Mouse (Mus musculus): ENCODE measurements at regions not wholly inside any gene's neighbourhood (a gene's known extent, or its start where the extent isn't known, plus 50 kb on each side); places are given as distances from the start of the nearest gene placed in this dataset.

DNA sequence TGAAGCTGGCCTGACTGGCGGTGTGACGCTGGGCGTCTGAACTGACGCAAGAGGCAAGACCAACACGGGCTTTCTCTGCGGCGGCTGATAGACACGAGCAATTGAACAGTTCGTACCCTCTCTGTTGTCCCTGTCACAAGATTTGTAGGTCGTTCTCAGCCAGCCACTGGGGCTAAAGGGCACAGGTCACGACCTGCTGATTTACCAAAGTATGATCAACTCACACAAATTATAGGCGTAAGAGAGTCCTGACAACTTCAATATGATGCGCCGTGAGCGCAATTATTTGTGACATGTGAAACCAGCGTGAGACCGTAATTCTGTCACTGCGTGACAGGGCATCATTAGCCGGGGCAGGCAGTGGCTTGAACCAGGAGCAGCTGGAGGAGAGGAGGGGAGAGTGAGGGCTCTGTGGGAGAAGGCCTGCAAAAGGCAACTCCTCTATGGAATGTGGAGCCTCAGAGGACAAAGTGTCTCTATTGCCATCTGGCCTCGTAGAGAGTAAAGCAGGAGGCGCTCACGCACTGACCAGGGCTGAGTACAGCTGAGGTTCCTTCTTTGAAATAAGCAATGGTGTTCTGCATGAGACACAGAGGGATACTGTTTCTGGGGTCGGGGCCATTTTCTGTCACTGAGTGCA is 181.4 kb upstream of the Habp2 start:
- peak; percentile 5 to 7 for DNase-seq

DNA sequence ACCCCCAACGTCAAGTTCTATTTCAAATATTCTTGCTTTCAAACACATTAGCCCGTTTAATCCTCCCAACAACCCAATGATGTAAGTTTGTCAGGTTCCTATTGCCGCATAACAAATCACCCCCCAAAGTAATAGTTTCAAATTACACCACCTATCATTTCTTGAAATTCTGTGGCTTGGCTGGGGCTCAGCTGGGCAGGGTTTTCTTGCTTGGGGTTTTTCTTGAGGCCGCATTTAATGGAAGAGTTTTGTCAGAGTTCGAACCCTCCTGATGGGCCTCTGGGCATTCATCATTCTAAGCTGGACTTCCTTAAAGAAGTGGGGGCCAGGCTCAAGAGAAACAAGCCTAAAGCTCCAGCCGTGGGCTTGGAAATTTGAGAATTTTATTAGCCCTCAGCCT is 178.1 kb upstream of the Habp2 start:
- no peak for DNase-seq

DNA sequence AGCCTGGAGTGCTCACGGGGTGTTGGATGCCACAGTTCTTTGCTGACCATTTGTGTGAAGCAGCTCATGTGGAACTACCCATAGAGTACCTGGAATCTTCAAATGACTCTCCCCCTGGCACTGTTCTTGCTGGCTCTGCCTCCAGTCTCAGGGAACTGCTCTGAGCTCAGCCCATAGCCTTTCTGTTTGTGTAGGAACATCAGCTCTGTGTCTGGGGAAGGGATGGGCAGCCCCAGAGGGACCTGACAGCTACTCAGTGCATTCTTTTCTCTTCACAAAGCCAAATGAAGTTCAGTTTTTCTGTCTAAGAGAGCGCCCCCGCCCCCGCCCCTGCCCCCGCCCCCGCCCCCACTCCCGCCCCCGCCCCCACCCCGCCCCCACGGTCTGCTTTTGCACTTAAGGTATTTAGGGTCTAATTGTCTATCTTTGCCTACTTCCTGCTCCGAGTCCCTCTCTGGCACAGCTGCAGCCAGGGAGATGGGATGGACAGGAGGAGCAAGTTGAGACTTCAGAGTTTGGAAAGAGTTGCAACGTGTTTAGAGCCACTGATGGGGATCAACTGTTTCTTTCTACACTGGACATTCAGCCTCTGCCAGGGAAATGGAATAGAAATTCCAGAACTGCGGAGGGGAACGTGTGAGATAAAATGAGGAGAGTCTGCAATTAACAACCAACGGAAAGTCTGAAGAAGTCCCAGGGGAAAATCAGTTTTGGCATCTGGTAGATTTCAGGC is 171.2 kb upstream of the Habp2 start:
- DNase-seq: no peak

DNA sequence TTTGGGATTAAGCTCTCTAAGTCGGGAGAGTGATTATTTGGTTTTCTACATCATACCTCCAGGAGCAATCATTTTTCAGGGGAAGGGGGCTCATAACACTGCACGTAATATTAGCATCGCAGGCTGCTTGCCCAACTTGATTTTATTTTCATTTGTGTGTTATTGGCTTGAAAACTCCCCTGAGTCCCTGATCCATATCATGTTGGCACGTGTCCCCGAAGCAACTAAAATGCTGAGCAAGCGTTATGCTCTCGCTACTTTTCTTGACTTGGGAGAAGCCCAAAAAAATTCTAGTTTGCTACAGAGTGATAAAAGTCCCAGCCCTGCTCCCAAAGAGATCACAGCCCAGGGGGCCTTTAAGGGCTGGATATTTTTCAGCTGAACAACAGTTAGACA is 170.7 kb upstream of the Habp2 start:
- DNase-seq: no peak

DNA sequence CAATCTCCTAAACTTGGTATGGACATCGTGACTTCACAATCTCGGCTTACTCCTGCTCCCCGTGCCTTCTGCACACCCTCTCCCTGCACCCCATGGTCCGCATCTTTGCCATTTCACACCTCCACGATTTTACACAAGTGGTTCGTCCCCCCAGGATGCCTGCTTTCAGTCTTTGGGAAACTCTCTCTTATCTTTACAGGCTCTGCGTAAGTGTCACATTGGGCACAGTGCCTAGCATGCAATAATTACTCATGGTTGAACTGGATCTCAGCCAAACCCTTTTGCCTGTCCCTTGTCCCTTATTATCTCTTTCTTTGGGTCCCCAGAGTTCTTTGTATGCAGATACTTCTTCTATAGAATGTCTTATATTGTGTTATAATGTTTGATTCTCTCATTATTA is 166.2 kb upstream of the Habp2 start:
- DNase-seq: peak; percentile 13 to 17

DNA sequence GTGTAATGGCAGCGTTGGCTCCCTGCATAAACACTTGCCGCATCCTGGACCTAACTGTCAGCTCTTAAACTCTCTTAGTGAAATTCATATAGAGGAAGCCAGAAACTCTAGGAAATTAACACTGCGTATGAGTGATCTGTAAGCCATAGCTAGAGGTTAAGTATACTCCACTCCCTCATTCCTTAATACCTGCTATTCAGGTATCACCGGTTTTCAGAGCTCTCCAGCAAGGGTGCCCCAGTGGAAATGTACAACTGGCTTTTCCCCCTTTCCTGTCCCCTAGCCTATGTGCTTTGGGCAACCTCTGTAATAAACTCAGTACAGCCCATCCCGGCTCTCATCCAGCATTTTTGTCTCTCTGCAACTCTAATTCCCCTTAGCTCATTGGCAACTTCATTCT is 164.8 kb upstream of the Habp2 start:
- no peak for DNase-seq

DNA sequence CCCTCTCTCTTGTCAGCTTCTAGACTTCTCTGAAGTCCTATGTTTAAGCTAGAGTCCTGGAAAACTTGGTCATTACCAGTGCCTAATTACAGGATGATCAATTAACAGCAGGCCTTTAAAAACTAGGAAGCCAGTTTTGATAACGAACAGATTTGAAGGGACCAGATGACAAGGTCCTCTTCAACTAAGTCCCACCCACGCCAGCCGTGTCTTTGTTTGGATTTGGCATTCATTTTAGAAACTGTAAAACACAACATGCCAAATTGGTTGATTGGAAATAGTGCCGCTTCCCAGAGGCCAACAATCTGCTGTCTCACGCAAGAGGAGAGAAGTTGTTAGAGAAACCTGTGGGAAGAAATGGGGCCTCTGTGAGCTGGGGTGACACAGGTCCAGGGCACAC is 155.4 kb upstream of the Habp2 start:
- no peak for DNase-seq

DNA sequence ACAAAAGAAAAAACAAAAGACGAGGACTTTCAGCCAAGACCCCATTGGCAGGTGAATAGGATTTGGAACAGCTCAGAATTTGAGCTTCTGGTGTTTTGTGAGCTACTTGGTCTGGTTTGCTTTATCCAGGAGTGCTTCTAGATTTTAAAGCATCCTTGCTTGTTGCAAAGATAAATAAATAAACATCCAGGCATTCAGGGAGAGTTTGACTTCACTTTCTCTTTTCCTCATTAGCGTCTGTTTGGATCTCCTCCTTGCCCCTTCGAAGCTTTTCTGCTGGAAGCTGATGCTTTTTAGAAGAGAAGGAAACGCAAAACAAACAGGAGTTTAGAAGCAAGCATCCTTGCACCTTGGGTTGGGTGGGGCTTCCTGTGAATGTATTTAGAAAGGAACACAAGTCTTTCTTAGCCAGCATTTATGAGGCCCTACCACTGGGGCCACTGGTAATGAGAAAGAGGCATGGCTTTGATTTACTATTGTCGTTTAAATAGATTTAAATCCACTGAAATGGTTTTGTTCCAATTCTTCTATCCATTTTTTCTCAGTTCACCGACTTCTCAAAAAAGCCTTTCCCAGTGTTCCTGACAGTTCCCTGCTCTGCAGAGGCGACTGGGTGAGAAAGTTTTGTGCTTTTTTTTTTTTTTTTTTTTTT is 153.9 kb upstream of the Habp2 start:
- DNase-seq: no peak

DNA sequence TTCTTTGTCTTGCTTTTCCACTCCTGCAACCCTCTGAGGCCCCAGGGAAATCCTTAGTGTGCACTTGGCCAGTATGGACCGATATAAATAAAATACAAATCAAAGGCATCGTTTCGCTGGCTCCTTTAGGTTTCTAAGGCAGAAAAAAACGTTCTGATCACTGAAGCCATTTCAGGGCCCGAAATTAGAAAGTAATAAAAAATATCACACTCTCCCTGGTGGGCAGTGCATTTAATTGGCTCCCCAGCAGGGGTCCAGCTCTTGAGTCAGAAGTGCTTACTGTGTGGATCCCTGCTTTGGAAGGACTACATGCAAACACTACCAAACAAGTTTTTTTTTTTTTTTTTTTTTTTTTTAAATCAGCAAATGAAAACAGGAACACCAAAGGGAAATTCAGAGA is 153.4 kb upstream of the Habp2 start:
- DNase-seq: peak; percentile 7 to 16

DNA sequence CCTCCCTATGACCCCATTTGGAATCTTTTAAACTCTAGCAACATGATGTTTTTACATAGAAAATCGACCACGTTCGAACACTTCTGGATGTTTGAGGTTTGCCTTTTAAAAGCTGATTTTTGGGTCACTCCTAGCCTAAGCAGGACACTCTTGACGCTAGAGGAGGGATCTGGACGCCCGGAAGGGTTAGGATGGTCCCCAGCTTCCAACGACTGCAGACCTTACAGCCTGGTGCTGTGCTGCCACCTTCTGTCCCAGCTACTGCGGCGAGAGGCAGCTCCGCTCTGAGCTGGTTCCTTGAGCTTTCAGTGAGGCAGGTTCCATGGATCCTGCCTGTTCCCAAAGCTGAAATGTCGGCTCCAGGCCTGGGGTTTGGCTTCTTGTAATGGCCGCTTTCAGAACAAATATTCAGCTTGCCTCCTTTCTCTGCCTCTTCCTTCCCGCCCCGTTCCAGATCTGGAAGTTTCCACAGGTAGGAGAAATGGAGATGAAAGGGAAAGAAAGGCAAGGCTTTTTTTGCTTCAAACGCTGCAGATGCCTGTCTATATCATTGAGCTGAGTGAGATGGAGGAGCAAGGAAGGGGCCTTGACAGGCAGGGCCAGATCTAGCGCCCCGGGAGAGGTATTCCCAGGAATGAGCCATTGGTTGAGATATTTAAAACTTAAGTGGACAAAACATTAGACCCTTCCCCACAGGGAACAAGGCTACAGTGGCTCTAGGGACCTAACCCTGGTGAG is 152.7 kb upstream of the Habp2 start:
- peak; percentile 83 to 85 for DNase-seq

DNA sequence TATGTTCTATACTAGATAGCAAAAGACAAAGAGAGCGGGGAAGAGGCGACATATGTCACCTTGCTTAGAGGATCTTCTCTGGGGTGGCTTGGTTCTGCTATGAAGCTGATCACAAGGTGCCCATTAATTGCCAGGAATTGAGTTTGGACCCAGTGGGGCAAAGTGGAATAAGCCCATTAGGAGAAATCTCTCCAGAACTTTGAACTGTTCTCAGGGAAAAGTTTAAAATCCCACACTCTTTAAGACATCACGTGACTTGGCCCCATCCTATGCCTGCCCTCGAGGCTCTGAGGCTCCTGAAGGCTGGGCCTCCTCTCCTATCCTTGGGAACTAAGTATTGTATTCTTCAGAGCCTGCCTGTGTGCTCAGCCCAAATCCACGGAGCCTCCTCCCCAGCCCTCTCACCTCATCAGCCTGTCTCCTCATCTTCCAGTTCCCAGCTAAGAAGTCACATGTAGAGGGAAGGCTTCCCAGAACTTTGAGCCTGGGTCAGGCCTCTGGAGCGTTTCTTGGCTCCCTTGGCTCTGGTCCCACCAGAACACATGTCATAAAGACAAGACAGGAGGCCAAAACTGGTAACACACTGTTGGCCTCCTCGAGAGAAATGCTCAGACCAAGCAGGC is 151.5 kb upstream of the Habp2 start:
- DNase-seq: peak; percentile 6 to 9

DNA sequence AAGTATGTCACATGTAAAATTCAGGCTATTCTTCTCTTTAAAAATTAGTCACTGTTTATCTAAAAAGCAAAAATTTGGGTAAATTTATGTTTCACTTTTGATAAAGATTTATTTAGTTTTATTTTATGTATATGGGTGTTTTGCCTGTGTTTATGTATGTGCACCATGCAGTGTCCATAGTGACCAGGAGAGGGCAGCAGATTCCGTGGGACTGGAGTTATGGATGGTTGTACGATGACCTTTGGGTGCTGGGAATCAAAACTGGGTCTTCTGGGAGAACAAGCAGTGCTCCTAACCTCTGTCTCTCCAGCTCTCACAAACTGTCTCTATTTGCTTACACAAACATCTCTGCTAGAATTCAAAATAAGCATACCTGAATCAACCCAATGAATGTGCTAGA is 146.4 kb upstream of the Habp2 start:
- no peak for DNase-seq

DNA sequence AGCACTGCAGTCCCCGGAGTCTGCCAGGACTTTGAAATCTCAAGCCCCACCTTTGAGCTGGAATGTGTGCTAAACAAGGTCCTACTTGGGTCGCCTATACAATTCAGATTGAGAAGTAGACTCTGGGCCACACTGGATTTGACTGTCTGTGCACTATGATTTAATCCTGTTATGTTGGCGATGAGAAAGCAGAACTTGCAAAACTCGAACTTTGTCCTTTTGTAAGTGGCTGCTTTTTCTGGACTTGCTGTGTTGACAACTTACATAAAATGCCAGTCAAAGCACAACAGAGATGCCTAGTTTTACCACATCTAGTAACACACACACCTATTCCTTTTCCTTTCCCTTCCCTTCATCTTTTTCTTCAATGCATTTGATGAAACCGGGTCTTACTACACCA is 142.7 kb upstream of the Habp2 start:
- no peak for DNase-seq

DNA sequence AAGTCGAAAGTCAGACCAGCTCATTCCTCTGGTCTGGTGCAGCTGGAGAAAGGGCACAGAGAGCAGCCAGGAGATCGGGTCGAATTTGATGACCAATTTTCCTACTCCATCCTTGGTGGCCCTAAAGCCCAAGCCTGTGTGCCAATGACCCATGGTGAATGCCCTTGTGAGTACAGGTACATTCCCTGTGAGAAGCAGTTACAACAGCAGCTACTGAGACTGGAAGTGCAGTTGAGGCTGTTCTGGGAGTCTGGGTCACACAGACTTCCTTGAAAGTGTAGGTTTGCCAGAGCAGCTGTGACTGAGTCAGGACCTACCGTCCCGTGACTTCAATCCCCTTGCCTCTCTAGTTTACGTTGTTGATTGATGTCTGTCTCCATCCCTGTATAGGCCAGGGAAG is 129.8 kb upstream of the Habp2 start:
- no peak for DNase-seq

DNA sequence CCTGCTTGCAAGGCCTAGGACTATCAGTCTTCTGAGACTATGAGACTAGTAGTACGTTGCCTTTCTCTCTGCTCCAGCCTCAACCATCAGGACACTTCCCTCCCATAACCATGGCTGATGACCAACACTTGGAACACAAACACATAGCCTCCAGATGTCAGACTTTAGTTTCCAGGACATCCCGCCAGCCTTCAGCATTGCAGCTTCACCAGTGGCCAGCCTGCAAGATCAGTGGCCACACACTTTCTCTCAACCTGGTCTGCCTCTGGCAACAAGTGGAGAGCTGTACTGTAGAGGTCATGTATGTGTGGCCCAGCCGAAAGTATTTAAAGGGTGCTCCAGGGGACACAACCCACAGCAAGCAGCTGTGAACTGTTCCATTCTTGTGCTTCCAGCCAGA is 124.8 kb upstream of the Habp2 start:
- DNase-seq: peak; percentile 4 to 13

DNA sequence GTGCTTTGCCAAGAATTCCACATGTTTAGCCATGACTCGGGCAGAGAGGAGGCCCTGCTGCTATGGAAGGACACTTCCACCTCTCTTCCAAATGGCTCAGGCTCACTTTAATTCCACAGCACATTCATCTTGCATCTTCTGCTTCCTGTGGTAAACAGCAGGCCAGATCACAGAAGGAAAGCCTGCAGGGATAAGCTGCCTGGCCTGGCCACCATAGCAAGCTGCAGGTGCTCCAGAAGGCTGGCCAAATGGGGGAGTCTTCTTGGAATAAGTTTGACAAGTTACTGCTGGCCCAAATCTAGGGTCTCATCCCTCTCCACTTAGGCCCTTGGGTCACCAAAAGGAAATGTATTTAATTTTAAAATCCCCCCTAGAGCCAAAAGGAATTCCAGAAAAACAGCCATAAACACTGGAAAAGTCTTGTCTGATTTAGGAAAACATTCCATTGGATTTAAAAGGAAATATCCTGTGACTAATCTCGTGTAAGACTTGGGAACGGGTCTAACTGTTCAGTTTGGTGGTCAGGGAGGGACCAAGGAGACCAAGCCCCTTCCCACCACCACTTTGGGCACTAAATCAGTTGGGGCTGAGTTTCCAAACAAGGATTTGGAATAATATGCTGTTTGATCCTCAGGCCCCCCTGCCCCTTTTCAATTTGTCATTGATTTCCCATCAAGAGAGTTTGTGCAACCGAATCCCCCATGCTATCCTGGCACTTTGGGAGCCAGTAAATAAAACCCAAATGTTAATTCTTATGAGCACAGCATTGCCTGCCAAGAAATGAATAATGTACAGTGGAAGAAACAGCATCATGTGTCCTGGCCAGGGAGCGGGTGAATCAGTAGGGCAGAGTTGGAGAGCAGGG is 117.6 kb upstream of the Habp2 start:
- no peak for DNase-seq

DNA sequence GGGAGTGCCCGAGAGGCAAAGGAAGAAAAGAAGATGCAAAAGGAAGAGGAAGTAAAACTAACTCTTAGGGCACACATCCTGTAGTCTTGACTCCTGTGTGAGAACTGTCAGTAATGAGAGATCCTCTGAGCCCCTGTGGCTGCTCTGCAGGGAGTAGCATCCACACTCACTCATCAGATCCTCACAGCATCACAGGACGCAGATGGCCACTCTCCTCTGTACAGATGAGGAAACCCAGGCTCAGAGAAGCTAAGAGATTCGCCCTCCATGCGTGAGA is 117.0 kb upstream of the Habp2 start:
- DNase-seq: no peak

DNA sequence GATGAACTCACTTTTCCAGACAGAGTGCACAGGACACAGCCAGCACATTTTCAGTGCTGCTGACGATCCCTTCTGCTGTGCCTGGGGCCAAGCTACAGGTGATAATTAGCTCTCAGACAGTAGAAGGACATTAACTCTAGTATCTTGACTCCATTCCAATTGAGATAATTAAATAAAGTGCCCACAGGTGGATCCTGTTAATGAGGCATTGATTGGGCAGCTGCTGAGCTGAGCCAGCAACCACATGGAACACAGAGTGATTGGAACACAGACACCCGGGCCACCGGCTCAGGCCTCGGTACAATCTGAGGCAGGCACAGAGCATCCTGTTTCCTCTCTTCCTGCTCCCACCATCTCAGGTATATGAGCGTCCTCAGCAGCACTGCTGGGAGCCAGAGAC is 114.5 kb upstream of the Habp2 start:
- peak; percentile 6 to 12 for DNase-seq

DNA sequence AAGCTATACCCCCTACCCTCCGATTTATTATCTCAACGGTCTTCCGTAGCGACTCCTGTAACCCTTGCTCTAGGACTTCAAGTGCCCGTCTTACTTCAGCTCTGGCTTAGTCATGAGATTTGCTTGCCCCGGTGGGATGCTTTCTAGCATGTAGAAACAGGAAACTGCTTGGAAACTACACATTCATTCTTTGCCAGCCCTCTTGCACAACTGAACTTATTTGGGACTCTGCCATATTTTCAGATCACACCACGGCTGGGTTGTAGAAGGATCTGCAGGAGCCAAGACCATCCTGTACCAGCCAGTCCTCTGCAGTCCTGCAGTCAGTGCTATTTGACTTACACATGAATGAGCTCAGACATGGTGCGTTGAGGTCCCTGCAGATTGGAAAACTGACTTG is 110.9 kb upstream of the Habp2 start:
- no peak for DNase-seq

DNA sequence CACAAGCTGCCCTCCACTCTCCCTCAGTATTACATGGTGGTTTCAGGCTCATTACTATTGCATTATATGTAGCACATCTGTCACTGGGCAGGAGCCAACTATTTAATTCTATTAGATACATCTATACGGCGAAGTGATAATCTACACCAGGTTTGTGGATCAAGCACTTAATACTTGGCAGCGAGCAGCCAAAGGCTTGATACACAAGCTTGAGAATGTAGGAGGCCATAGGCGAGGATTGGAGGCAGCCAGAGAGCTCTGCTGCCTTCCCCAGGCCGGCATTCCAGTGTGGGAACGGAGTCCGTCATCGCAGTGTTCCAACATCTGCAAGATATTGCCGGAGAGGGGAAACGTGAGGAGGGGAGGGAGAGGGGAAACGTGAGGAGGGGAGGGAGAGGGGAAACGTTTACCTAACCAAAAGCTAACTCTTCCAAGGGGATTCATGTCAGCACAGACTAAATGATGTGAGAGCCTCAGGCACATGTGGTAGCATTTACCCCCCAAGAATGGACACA is 109.6 kb upstream of the Habp2 start:
- DNase-seq: no peak

DNA sequence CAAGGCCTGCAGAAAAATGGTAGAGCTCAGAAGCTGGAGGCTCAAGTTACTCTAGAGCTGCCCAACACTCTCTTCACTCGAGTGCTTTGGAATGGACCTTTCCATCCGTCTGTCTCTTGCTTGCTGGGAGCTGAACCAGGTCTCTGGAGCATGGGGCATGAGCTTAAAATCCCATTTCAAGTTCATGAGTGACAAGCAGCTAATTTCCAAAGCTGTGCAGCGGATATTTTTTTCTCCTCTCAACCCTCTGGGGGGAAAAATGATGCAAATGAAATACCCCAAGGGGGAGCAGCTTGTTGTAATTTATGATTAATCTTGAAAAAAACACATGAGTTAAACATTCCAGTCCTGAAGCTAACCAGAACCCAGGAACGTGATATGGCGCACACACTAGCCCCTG is 101.2 kb upstream of the Habp2 start:
- no peak for DNase-seq

DNA sequence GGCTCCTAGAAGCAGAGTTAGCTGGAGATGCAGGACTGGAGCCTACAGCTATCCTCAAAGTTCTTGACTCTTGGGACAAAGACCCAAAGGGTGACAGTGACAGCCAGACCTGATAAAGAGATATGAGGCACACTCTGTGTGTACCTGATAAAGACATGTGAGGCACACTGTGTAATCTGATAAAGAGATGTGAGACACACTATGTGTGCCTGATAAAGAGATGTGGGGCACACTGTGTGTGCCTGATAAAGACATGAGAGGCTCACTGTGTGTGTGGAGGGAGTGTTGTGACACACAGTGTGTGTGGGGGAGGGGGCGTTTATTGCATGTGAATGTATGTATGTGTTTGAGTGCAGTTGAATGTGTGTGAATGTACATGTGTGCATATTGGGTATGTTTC is 97.8 kb upstream of the Habp2 start:
- DNase-seq: no peak
